Mouse (Mus musculus): ENCODE measurements around the gene Myzap. TPM values are rescaled to one million over a fixed set of nuclear protein-coding genes. Genes with fewer than 3 reads are reported as not detected.

Myzap gene
- polyA plus RNA-seq, 1 experiment from 2014 or later: 2.6 TPM

DNA sequence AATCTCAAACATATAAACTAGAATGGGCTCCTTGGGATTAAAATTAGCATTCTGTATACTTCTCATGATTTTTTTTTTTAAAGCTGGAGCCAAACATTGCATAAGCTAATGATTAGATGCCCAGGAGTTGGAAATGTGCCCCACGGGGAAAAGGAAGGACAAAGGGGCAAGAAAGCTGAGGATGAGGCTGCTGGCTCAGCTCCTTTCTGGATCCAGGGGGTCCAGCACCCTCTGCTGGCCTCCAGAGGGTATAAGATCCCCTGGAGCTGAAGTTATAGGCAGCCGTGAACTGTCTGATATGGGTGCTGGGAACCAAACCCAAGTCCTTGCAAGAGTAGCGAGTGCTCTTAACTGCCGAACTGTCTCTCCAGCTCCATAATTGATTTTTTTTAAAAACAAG, 76.3 kb downstream of the Myzap start:
- Histone ChIP-seq H3K36me3 (ENCODE audit: control insufficient read depth, insufficient read depth, low read length) (no peaks in the 10 kb centered on the region), H3K4me2 (ENCODE audit: low read length) (no peak overlapping the region), H3K9me3 (replicated peaks; ENCODE audit: control insufficient read depth, low read length) (no peaks in the 10 kb centered on the region), H3K27me3 (replicated peaks; ENCODE audit: control insufficient read depth, insufficient read depth, low read length) (no peaks in the 10 kb centered on the region), H3K27ac (ENCODE audit: low read depth, low read length) (no peak overlapping the region), H3K4me3 (ENCODE audit: low read depth, low read length) (no peak overlapping the region), H3K9ac (ENCODE audit: low read length) (no peak overlapping the region), H3K4me1 (ENCODE audit: control insufficient read depth, insufficient read depth, low read length) (no peaks in the 10 kb centered on the region)
- WGBS: 86% methylated on average over 4 of the region's 4 CpGs
- no peak for ATAC-seq
- no peak for DNase-seq (ENCODE audit: low spot score)

DNA sequence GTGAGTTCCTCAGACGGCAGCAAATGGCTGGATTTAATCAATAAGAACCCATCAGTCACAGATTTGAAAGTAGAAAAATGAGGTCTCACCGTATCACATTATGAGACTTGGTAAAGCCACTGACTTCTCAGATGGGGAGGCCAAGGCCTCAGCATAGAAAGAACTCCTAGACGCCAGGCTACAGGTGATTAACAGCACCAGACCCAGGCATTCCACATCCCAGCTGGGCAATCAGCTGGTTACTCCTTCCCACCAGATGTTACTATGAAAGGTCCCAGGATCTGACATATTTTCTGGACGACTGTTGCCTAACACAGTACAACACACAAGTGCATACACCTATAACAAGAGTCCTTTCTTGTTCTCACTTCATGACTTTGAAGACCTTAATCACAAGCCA, 78.6 kb downstream of the Myzap start:
- Histone ChIP-seq H3K27me3 (replicated peaks; ENCODE audit: control insufficient read depth, insufficient read depth, low read length) (no peaks in the 10 kb centered on the region), H3K4me1 (ENCODE audit: control insufficient read depth, insufficient read depth, low read length) (no peaks in the 10 kb centered on the region), H3K9me3 (replicated peaks; ENCODE audit: control insufficient read depth, low read length) (no peaks in the 10 kb centered on the region), H3K36me3 (ENCODE audit: control insufficient read depth, insufficient read depth, low read length) (no peaks in the 10 kb centered on the region), H3K9ac (ENCODE audit: low read length) (no peak overlapping the region), H3K4me3 (ENCODE audit: low read depth, low read length) (no peak overlapping the region), H3K27ac (ENCODE audit: low read depth, low read length) (no peak overlapping the region), H3K4me2 (ENCODE audit: low read length) (no peak overlapping the region)
- no peak for ATAC-seq
- 91% methylated on average over 4 of the region's 4 CpGs for WGBS
- DNase-seq (ENCODE audit: low spot score): no peak

DNA sequence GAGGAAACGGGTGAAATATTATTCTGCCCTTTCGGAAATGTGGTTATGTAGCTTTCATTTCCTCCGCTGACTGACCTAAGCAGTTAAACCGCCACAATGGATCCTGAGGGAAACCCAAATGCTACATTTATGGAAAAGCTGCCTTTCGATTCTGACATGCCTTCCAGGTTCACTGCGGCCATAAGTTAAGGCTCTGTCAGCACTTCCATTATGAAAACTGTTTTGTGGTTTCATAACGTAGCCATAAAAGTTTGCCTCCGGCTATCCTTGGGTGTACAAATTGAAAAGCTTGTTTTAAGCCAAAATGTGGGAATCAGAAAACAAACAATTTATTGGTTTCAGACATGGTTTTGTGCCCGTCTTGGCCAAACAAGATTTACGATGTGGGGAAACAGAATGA, 79.3 kb downstream of the Myzap start:
- 93% methylated on average over 10 of the region's 10 CpGs for WGBS
- H3K36me3 ChIP-seq (ENCODE audit: control insufficient read depth, insufficient read depth, low read length): no peaks in the 10 kb centered on the region
- no peak overlapping the region for H3K9ac ChIP-seq (ENCODE audit: low read length)
- H3K4me2 ChIP-seq (ENCODE audit: low read length): no peak overlapping the region
- H3K9me3 ChIP-seq (replicated peaks; ENCODE audit: control insufficient read depth, low read length): no peaks in the 10 kb centered on the region
- no peaks in the 10 kb centered on the region for H3K27me3 ChIP-seq (replicated peaks; ENCODE audit: control insufficient read depth, insufficient read depth, low read length)
- no peak overlapping the region for H3K4me3 ChIP-seq (ENCODE audit: low read depth, low read length)
- ATAC-seq (no peak), DNase-seq (ENCODE audit: low spot score) (no peak)
- no peaks in the 10 kb centered on the region for H3K4me1 ChIP-seq (ENCODE audit: control insufficient read depth, insufficient read depth, low read length)
- no peak overlapping the region for H3K27ac ChIP-seq (ENCODE audit: low read depth, low read length)

DNA sequence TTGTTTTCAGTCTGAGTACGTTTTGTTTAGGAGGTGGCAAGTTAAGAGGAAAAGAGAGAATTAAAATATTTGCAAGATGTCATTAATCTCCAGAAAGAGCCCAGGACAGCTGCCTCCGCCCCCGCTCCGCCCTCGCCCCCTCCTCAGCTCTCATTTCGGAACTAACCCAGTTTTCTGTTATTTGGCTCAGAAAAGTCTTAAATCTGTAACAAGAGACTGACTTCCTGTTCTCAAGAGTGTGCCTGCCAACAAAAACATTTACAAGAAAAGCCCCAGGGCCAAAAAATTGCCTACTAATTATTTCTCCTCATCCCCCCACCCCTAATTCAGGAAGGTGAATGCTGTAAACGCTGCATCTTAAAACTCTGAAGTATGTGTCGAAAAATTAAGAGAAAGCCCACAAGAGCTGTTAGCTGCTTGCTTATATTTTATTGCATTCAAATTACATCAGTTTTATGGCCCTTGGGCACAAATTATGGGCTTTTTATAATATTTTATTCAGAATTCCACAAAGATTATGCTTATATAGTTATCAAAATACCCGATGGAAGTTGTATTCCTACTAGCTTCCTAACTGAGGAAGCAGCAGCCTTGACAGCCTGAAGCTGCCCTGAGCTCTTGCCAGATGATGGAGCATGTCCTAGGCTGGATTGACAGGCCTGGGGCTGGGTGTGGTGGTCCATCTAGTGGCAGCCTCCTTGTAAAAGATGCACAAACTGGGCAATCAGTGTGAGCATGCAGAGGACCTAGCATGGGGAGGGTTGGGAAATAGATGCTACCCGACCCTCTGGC, 93.6 kb downstream of the Myzap start:
- no peak for ATAC-seq
- Histone ChIP-seq H3K27ac (ENCODE audit: low read depth, low read length) (no peak overlapping the region), H3K4me3 (ENCODE audit: low read depth, low read length) (no peak overlapping the region), H3K4me2 (ENCODE audit: low read length) (no peak overlapping the region), H3K4me1 (ENCODE audit: control insufficient read depth, insufficient read depth, low read length) (no peaks in the 10 kb centered on the region), H3K27me3 (replicated peaks; ENCODE audit: control insufficient read depth, insufficient read depth, low read length) (no peaks in the 10 kb centered on the region), H3K36me3 (ENCODE audit: control insufficient read depth, insufficient read depth, low read length) (no peaks in the 10 kb centered on the region), H3K9ac (ENCODE audit: low read length) (no peak overlapping the region), H3K9me3 (replicated peaks; ENCODE audit: control insufficient read depth, low read length) (no peaks in the 10 kb centered on the region)
- WGBS: 73% methylated on average over 10 of the region's 10 CpGs
- DNase-seq (ENCODE audit: low spot score): no peak

DNA sequence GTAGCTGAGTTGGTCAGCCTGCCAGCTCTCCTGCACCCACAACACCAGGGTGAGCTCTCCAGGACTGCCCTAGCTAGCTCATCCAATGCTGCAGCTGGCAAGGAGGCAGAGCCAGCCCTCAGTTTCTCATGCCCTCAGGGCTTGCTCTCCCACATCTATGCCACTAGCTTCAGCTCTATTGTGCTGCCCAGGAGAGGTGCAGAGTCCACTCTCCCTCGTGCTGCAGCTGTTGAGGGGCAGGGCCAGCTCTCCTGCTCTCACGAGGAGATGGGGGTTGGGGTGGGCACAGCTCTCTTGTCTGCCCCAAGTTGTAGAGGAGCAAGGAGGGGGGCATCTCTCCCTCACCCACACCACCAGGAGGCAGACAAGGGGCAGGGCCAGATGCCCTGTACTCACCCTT, 95.5 kb downstream of the Myzap start:
- Histone ChIP-seq H3K36me3 (ENCODE audit: control insufficient read depth, insufficient read depth, low read length) (no peaks in the 10 kb centered on the region), H3K4me3 (ENCODE audit: low read depth, low read length) (no peak overlapping the region), H3K4me1 (ENCODE audit: control insufficient read depth, insufficient read depth, low read length) (no peaks in the 10 kb centered on the region), H3K9me3 (replicated peaks; ENCODE audit: control insufficient read depth, low read length) (no peaks in the 10 kb centered on the region), H3K9ac (ENCODE audit: low read length) (no peak overlapping the region), H3K27me3 (replicated peaks; ENCODE audit: control insufficient read depth, insufficient read depth, low read length) (no peaks in the 10 kb centered on the region), H3K27ac (ENCODE audit: low read depth, low read length) (no peak overlapping the region), H3K4me2 (ENCODE audit: low read length) (no peak overlapping the region)
- DNase-seq (ENCODE audit: low spot score): no peak
- 31% methylated on average over 2 of the region's 2 CpGs for WGBS
- ATAC-seq: no peak

DNA sequence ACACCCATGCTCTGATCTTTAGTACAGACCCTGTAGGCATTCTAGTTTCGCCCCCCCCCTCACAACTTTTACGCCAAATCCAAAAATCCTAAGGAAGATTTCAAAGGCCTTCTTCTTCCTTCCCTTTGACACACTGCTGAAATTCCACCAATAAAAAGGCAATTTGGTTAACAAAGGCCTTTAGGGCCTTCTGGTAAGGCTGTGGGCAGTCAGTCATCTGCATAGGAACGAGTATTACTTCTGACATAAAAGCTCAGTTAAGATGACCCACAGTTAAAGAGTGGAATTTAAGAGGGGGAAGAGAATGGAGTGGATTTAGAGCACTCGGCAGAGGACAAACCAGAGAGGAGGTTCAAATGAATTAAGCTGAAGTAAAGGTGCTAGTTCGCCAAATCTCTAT, 98.4 kb downstream of the Myzap start:
- Histone ChIP-seq H3K36me3 (ENCODE audit: control insufficient read depth, insufficient read depth, low read length) (no peaks in the 10 kb centered on the region), H3K4me2 (ENCODE audit: low read length) (no peak overlapping the region), H3K9me3 (replicated peaks; ENCODE audit: control insufficient read depth, low read length) (no peaks in the 10 kb centered on the region), H3K9ac (ENCODE audit: low read length) (no peak overlapping the region), H3K27ac (ENCODE audit: low read depth, low read length) (no peak overlapping the region), H3K4me1 (ENCODE audit: control insufficient read depth, insufficient read depth, low read length) (no peaks in the 10 kb centered on the region), H3K4me3 (ENCODE audit: low read depth, low read length) (no peak overlapping the region), H3K27me3 (replicated peaks; ENCODE audit: control insufficient read depth, insufficient read depth, low read length) (no peaks in the 10 kb centered on the region)
- DNase-seq (ENCODE audit: low spot score) (no peak), ATAC-seq (no peak)
- 54% methylated on average over 5 of the region's 5 CpGs for WGBS

DNA sequence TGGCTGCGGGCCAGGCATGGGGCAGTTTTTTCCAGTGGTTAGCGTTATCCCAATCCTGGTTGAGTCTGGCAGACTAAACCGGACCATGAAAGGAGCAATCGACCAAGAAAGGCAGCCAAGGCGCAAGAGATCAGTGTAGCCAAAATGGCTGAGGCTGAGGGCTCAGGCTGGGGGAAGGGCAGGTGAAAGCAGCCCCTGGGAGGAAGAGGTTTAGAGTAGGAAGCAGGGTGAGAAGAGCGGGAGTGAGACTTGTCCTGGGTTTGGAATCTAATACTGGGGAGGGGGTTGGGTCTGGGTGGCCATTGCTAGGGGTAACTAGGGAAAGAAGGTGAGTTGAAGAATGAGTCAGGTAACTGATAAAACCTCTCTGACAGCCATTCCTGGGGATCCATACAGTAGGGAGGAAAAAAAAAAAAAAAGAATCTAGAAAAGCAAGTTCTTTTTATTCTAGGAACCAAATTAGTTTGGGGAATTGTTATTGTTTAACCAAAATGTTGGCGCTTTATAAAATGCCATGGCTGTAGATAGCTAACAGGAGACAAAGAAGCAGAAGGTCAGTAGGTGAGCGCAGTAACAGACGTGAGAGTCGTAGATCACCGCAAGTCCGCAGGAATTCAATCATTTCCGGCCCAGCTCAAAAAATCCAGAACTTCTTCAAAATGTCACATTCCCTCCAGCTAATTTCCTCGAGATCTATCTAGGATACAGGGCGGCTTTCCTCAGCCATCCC, 99.7 kb downstream of the Myzap start:
- Histone ChIP-seq H3K27me3 (replicated peaks; ENCODE audit: control insufficient read depth, insufficient read depth, low read length) (0 out of 2 replicates have a peak, but pooled peaks cover 2% of the 10 kb centered on the region), H3K36me3 (ENCODE audit: control insufficient read depth, insufficient read depth, low read length) (no peaks in the 10 kb centered on the region), H3K4me2 (ENCODE audit: low read length) (no peak overlapping the region), H3K9me3 (replicated peaks; ENCODE audit: control insufficient read depth, low read length) (no peaks in the 10 kb centered on the region), H3K27ac (ENCODE audit: low read depth, low read length) (no peak overlapping the region), H3K9ac (ENCODE audit: low read length) (no peak overlapping the region), H3K4me1 (ENCODE audit: control insufficient read depth, insufficient read depth, low read length) (no peaks in the 10 kb centered on the region), H3K4me3 (ENCODE audit: low read depth, low read length) (no peak overlapping the region)
- 84% methylated on average over 15 of the region's 15 CpGs for WGBS
- DNase-seq (ENCODE audit: low spot score) (no peak), ATAC-seq (no peak)

DNA sequence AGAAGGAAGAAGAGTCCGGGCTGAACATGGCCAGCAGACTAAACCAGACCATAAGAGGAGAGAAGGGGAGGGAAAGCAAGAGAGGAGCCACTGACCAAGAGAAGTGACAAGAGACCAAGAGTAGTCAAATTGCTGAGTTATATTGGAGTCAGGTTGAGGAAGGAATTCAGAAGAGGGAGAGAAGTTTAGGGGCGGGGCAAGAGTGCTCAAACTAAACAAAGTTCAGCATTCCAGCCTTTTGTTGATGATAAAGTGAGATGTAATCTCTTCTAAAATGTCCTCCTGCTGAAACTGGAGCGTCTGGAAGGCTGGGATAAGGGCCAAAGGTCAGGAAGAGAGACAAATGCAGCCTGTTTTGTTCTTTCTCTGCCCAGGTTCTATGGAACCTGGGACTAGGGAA, 102.1 kb downstream of the Myzap start:
- Histone ChIP-seq H3K27me3 (replicated peaks; ENCODE audit: control insufficient read depth, insufficient read depth, low read length) (0 out of 2 replicates have a peak, but pooled peaks cover 2% of the 10 kb centered on the region), H3K9me3 (replicated peaks; ENCODE audit: control insufficient read depth, low read length) (no peaks in the 10 kb centered on the region), H3K9ac (ENCODE audit: low read length) (no peak overlapping the region), H3K4me1 (ENCODE audit: control insufficient read depth, insufficient read depth, low read length) (no peaks in the 10 kb centered on the region), H3K4me2 (ENCODE audit: low read length) (no peak overlapping the region), H3K4me3 (ENCODE audit: low read depth, low read length) (no peak overlapping the region), H3K27ac (ENCODE audit: low read depth, low read length) (no peak overlapping the region), H3K36me3 (ENCODE audit: control insufficient read depth, insufficient read depth, low read length) (no peaks in the 10 kb centered on the region)
- no peak for ATAC-seq
- DNase-seq (ENCODE audit: low spot score): no peak
- WGBS: 58% methylated on average over 3 of the region's 3 CpGs

DNA sequence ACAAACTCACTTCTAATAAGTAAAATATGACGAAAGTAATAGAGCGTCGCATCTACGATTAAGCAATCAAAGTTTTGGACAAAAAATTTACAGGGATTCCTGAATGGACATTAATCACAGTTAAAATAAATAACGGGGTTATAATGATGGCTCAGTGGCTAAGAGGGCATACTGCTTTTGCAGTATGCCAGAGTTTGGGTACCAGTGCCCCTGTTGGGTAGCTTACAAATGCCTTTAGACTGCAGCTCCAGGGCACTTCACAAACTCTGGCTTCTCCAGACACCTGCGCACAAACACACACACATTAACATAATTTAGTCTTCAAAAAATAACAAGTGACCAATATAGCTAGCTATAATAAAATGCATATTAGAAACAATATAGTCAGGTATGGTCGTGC, 106.0 kb downstream of the Myzap start:
- Histone ChIP-seq H3K4me1 (ENCODE audit: control insufficient read depth, insufficient read depth, low read length) (peaks cover 2% of the 10 kb centered on the region; the same call in 1 of the 2 replicates), H3K9ac (ENCODE audit: low read length) (peak overlapping the region; percentile 99; the same call in 1 of the 2 replicates), H3K9me3 (replicated peaks; ENCODE audit: control insufficient read depth, low read length) (no peaks in the 10 kb centered on the region), H3K27me3 (replicated peaks; ENCODE audit: control insufficient read depth, insufficient read depth, low read length) (0 out of 2 replicates have a peak, but pooled peaks cover 2% of the 10 kb centered on the region), H3K27ac (ENCODE audit: low read depth, low read length) (0 out of 2 replicates have a peak overlapping the region, but pooled peaks have one; percentile 3), H3K36me3 (ENCODE audit: control insufficient read depth, insufficient read depth, low read length) (peaks cover 26% of the 10 kb centered on the region), H3K4me2 (ENCODE audit: low read length) (peak overlapping the region; percentile 61), H3K4me3 (ENCODE audit: low read depth, low read length) (peak overlapping the region; percentile 96; the same call in 1 of the 2 replicates)
- 38% methylated on average over 7 of the region's 7 CpGs for WGBS
- ATAC-seq (peak; percentile 29), DNase-seq (ENCODE audit: low spot score) (no peak)

Data from forebrain, embryonic 14.5 days (tissue).